Mouse (Mus musculus): ENCODE measurements around the gene Usp30.

Usp30 gene

DNA sequence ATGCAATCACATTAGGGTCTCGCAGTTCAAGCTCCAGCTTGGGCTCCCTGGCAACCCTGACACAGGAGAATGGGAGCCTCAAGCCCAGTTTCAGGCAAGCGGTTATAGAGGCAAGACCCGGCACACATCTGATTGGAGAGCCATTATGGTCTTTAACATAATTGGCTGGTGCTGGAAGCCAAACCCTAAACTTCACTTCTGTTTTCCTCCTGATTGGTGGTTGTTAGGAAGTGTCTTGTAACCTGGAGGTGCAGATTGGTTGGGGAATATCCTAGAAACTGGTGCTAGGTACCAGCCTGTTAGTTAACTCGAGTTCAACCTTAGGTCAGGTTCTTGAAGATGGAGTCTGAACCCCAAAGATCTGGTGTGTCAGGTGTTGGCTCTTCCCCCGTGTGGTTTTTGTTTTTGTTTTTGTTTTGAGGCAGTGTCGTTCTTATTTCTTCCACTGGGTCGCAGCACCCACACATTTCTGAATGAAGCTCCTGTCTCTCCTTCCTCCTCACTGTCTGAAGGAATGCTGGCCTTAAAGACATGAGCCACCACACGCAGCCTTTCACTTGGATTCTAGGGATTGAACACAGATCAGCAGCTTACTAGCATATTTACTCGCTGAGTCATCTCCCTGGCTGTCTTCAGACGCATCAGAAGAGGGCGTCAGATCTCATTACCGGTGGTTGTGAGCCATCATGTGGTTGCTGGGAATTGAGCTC, 97.0 kb downstream of the Usp30 start:
- DNase-seq, result no peak

DNA sequence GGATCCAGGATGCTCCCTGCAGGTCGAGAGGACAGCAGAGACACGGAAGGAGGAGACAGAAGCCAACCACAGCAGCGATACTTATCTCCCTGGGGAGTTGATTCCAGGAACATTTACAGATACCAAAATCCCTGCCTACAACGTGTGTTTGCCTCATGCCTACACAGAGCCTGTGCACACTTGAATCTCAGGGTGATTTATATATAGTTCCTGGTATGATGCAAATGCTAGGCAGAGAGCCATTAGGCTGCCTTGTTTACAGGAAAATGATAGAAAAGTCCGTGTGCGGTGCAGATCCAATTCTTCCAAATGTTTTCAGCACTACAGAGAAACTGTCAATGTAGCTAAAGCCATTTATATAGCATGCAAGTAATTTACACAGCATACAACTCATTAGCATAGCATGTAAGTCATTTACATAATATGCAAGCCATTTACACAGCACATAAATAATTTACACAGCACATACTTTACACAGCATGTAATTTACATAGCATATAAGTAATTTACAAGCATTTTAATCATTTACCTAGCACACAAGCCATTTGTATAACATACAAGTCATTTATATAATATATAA, 97.9 kb downstream of the Usp30 start:
- DNase-seq, result no peak

DNA sequence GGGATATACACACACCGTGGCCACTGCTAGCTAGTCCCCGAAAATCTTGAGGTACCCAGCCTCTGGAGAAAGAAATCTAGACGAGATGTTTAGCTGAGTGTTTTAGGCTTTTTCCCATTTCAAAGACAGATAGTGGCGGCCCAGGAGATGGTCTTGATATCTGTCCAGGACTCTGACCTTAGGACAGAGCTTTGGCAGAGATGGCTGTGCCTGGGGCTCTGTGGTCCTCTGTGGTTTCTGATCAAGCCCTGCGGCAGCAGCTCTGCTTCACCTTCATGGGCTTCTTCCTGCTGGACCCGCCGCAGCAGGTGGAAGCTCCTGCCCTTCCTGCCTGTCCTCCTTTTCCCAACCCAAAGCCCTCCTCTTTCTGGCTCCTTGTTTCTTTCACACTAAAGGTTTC, 105.1 kb downstream of the Usp30 start:
- no peak for DNase-seq

DNA sequence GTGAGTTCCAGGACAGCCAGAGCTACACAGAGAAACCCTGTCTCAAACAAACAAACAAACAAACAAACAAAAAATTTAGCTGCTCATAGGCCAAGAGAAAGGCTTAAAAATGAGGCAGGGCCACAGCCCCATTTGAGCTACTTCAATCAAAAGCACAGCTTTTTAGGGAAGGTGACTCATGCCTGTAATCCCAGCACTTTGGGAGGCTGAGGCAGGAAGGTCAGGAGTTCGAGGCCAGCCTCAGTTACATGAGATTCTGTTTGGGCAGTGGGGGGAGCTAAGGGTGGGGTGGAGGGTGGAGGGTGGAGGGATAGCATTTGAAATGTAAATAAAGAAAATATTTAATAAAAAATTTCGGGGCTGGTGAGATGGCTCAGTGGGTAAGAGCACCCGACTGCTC, 107.7 kb downstream of the Usp30 start:
- DNase-seq, result no peak

DNA sequence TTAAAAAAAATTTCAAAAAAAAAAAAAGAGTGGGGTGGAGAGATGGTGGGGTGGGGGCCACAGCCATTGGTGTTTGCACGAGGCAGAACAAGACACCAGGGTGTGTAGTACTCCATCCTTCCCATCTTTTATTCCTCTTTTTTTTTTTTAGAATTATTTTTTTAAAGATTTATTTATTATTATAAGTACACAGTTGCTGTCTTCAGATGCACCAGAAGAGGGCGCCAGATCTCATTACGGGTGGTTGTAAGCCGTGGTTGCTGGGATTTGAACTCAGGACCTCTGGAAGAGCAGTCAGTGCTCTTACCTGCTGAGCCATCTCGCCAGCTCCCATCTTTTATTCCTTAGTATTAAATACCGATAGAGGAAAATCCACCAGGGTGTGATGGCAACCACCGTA, 108.2 kb downstream of the Usp30 start:
- DNase-seq, result no peak

DNA sequence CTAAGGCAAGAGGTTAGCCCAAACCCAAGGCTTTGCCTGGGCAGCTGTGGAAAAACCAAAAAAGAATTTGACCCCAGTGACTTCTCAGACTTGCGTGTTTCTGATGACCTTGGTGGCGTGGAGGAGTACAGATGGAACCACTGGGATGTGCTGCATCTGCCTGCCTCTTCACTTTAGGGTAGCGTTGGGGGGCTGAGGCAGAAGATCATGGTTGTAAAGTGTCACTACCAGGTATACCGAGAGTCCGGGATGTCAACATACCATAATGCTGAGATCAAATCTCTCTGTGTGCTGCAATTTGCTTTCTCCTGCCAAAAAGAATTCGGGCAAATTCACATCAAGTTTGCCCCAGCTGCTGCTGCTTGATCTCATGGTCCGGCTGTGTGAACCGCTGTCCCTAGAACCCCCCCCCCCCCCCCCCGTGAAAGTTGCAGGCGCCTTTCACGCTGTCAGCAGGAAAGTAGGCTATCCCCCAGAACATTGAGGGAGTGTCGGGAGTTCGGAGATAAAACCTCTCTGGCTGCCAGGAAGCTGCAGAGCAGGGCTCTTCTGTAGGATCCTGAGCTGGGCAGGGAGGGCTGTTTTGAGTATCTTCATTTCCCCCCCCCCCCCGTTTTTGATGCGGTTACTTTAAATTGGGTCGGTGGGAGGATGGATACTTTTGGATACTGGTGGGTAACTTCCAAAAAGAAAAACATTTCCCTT, 108.8 kb downstream of the Usp30 start:
- no peak for DNase-seq

Data from lung, postnatal 14 days (tissue).